11 mouse cellular contexts compared by ENCODE assay signal in genomic region chr8:11547063-11547462, GRCm38 (mm10). TPM values are rescaled to one million over a fixed set of nuclear protein-coding genes. Genes with fewer than 3 reads are reported as not detected.
DNase-seq lines count a peak whose midpoint lies in the region; ATAC-seq and TF ChIP-seq lines count a peak whose summit lies in the region.
"Had no signal": no experiment of that assay in that cellular context is flagged by ENCODE, and none has a peak within 500 bp of the region (broad histone marks: within the 10 kb centered on the region; RNA-seq: fewer than 3 reads in every experiment).

No protein-coding gene starts in this region.

- H3K27me3 ChIP-seq in hindbrain, postnatal 0 days (ENCODE audit: insufficient read depth, low read length), result no peaks in the 10 kb centered on the region
- H3K27me3 ChIP-seq in hindbrain, embryonic 13.5 days, result no peaks in the 10 kb centered on the region
- H3K27me3 ChIP-seq: Patski; stomach, embryonic 15.5 days had no signal

- no peaks in the 10 kb centered on the region for H3K4me1 ChIP-seq in hindbrain, postnatal 0 days (ENCODE audit: insufficient read depth, low read length)
- peaks cover 13% of the 10 kb centered on the region for H3K4me1 ChIP-seq in hindbrain, embryonic 13.5 days (replicated peaks)
- no peaks in the 10 kb centered on the region; the same call in 1 of the 2 replicates for H3K4me1 ChIP-seq in bone marrow, adult 2 months (ENCODE audit: control insufficient read depth, insufficient read depth, low read length)

- WGBS in hindbrain, postnatal 0 days, result 69% methylated on average over 6 of the region's 6 CpGs
- WGBS in hindbrain, embryonic 13.5 days, result 67% methylated on average over 6 of the region's 6 CpGs
- 61% methylated on average over 6 of the region's 6 CpGs for WGBS in bone marrow, adult 2 months

- TF ChIP-seq CTCF in hindbrain, postnatal 0 days (IDR thresholded peaks at IDR 0.05; ENCODE audit: low read depth), result peak; percentile 58
- peak; percentile 47; the same call in 1 of the 2 replicates for TF ChIP-seq CTCF in bone marrow, adult 2 months (IDR thresholded peaks at IDR 0.05; ENCODE audit: control insufficient read depth, insufficient read depth, low read length)

- H3K9me3 ChIP-seq in hindbrain, postnatal 0 days (ENCODE audit: low read length), result no peaks in the 10 kb centered on the region
- H3K9me3 ChIP-seq in hindbrain, embryonic 13.5 days, result no peaks in the 10 kb centered on the region
- H3K9me3 ChIP-seq: forebrain, embryonic 10.5 days; stomach, embryonic 15.5 days had no signal

- H3K36me3 ChIP-seq in hindbrain, postnatal 0 days (ENCODE audit: insufficient read depth, low read length), result peaks cover 4% of the 10 kb centered on the region
- peaks cover 26% of the 10 kb centered on the region for H3K36me3 ChIP-seq in hindbrain, embryonic 13.5 days

- H3K9ac ChIP-seq in hindbrain, postnatal 0 days (replicated peaks; ENCODE audit: low read length), result no peak overlapping the region
- no peak overlapping the region for H3K9ac ChIP-seq in hindbrain, embryonic 13.5 days
- H3K9ac ChIP-seq: stomach, embryonic 15.5 days had no signal

- no peak overlapping the region for H3K4me3 ChIP-seq in hindbrain, postnatal 0 days (ENCODE audit: low read length)
- H3K4me3 ChIP-seq in hindbrain, embryonic 13.5 days, result no peak overlapping the region
- H3K4me3 ChIP-seq in bone marrow, adult 2 months (replicated peaks; ENCODE audit: control insufficient read depth, low read depth, low read length), result no peak overlapping the region
- H3K4me3 ChIP-seq: forebrain, embryonic 10.5 days; stomach, embryonic 15.5 days had no signal

- ATAC-seq in hindbrain, postnatal 0 days, result no peak
- no peak for ATAC-seq in hindbrain, embryonic 13.5 days (ENCODE audit: low FRiP score)
- no peak for ATAC-seq in activated CD4-positive, CD25-positive, alpha-beta regulatory T cell, adult 4 months
- ATAC-seq: Patski had no signal

- DNase-seq in hindbrain, postnatal 0 days (ENCODE audit: low spot score), result no peak
- peak; percentile 26 to 32 for DNase-seq in B cell, adult 2 months
- DNase-seq in lung, postnatal 25 days (ENCODE audit: low spot score), result peak; percentile 27
- no peak for DNase-seq in right cerebral cortex, postnatal 14 days
- DNase-seq in spleen, adult 12 weeks (ENCODE audit: low spot score), result no peak

- TF ChIP-seq POLR2A in bone marrow, adult 2 months (IDR thresholded peaks at IDR 0.05; ENCODE audit: borderline replicate concordance, control insufficient read depth, low read depth, low read length), result no peak

- no peak overlapping the region for H3K27ac ChIP-seq in hindbrain, postnatal 0 days
- H3K27ac ChIP-seq in hindbrain, embryonic 13.5 days, result no peak overlapping the region
- H3K27ac ChIP-seq in bone marrow, adult 2 months (ENCODE audit: control insufficient read depth, insufficient read depth, low read depth, low read length, poor library complexity), result no peak overlapping the region
- H3K27ac ChIP-seq: forebrain, embryonic 10.5 days; stomach, embryonic 15.5 days had no signal

- H3K4me2 ChIP-seq in hindbrain, postnatal 0 days (ENCODE audit: low read depth, low read length), result no peak overlapping the region
- H3K4me2 ChIP-seq in hindbrain, embryonic 13.5 days, result no peak overlapping the region
- H3K4me2 ChIP-seq: stomach, embryonic 15.5 days had no signal

RNA-seq across cellular contexts. Expression of gene Cars2, which starts 3.5 kb away (rescaled TPM):
- total RNA-seq in hindbrain, postnatal 0 days (2014; rRNA removed), result 42.6 and 58.0 TPM in 2 replicates
- 19.3 and 20.7 TPM in 2 replicates for polyA plus RNA-seq in hindbrain, postnatal 0 days (2015; fragmentation: Nextera tagmentation; extraction: Ambion mirVana)
- 22.6 and 23.8 TPM in 2 replicates for polyA plus RNA-seq in hindbrain, embryonic 13.5 days (2015; fragmentation: Nextera tagmentation; extraction: Ambion mirVana)
- polyA plus RNA-seq in bone marrow, adult 2 months (2011; ENCODE audit: insufficient read depth, insufficient read length, low replicate concordance, missing spikeins), result 22.0 and 32.7 TPM in 2 replicates
- polyA plus RNA-seq in activated CD4-positive, CD25-positive, alpha-beta regulatory T cell, adult 4 months (2017; shearing (Covaris generic)), result 10 to 100 TPM; 11.2 to 15.7 TPM

RNA-seq across cellular contexts. Expression of gene Ing1, which starts 8.3 kb away (rescaled TPM):
- 12.5 and 19.0 TPM in 2 replicates for total RNA-seq in hindbrain, postnatal 0 days (2014; rRNA removed)
- 36.7 and 38.3 TPM in 2 replicates for polyA plus RNA-seq in hindbrain, postnatal 0 days (2015; fragmentation: Nextera tagmentation; extraction: Ambion mirVana)
- 40.7 and 44.7 TPM in 2 replicates for polyA plus RNA-seq in hindbrain, embryonic 13.5 days (2015; fragmentation: Nextera tagmentation; extraction: Ambion mirVana)
- polyA plus RNA-seq in bone marrow, adult 2 months (2011; ENCODE audit: insufficient read depth, insufficient read length, low replicate concordance, missing spikeins), result 26.2 and 44.7 TPM in 2 replicates
- polyA plus RNA-seq in activated CD4-positive, CD25-positive, alpha-beta regulatory T cell, adult 4 months (2017; shearing (Covaris generic)), result 10 to 100 TPM; 59.6 to 65.6 TPM

RNA-seq across cellular contexts. Expression of gene Naxd, which starts 49.8 kb away (rescaled TPM):
- total RNA-seq in hindbrain, postnatal 0 days (2014; rRNA removed), result 86.9 and 115 TPM in 2 replicates
- 125 and 129 TPM in 2 replicates for polyA plus RNA-seq in hindbrain, postnatal 0 days (2015; fragmentation: Nextera tagmentation; extraction: Ambion mirVana)
- polyA plus RNA-seq in hindbrain, embryonic 13.5 days (2015; fragmentation: Nextera tagmentation; extraction: Ambion mirVana), result 153 and 161 TPM in 2 replicates
- 32.5 and 74.0 TPM in 2 replicates for polyA plus RNA-seq in bone marrow, adult 2 months (2011; ENCODE audit: insufficient read depth, insufficient read length, low replicate concordance, missing spikeins)
- polyA plus RNA-seq in activated CD4-positive, CD25-positive, alpha-beta regulatory T cell, adult 4 months (2017; shearing (Covaris generic)), result 10 to 100 TPM; 46.7 to 61.4 TPM

Comparison
In these comparisons a context has a peak if more than half of its experiments do, and no peak if none do; other contexts are left out.
1. DNase-seq: peak in B cell, adult 2 months (2 of 2) and lung, postnatal 25 days (single experiment); none in hindbrain, postnatal 0 days (single experiment), right cerebral cortex, postnatal 14 days (single experiment) and spleen, adult 12 weeks (single experiment).